Mouse (Mus musculus): ENCODE results near the gene Rsl1d1. TPM values are rescaled to one million over a fixed set of nuclear protein-coding genes. Genes with fewer than 3 reads are reported as not detected.

Rsl1d1 gene
- polyA plus RNA-seq (2017; shearing (Covaris generic)), result 184 TPM

GRCm38 (mm10) chr16:11202571-11203554 lies at the start of gene Rsl1d1:
TSS of gene Rsl1d1 (minus strand) at chr16:11203331.

GRCm38 (mm10) chr16:11176208-11176883 lies 26.8 kb downstream of the Rsl1d1 start, which contains the start of gene Zc3h7a:
TSS of gene Zc3h7a (minus strand) at chr16:11176393.

Other genes with a start within 250 kb of the Rsl1d1 start
- gene Snn, start 142.4 kb downstream of the Rsl1d1 start, polyA plus RNA-seq (2017; shearing (Covaris generic)), result 1.1 TPM
- gene Litaf, start 137.2 kb downstream of the Rsl1d1 start, polyA plus RNA-seq (2017; shearing (Covaris generic)), result 164 TPM
- 72.3 TPM for gene Txndc11, start 68.7 kb downstream of the Rsl1d1 start, polyA plus RNA-seq (2017; shearing (Covaris generic))
- 368 TPM for gene Zc3h7a, start 26.9 kb downstream of the Rsl1d1 start, polyA plus RNA-seq (2017; shearing (Covaris generic))
- gene Gspt1, start 51.0 kb upstream of the Rsl1d1 start, polyA plus RNA-seq (2017; shearing (Covaris generic)), result 69.4 TPM
- gene Tnfrsf17, start 110.5 kb upstream of the Rsl1d1 start, polyA plus RNA-seq (2017; shearing (Covaris generic)), result not detected
- gene Snx29, start 119.6 kb upstream of the Rsl1d1 start, polyA plus RNA-seq (2017; shearing (Covaris generic)), result 21.4 TPM